Comparison of ENCODE assay signal across 8 mouse cellular contexts in the genomic region with DNA sequence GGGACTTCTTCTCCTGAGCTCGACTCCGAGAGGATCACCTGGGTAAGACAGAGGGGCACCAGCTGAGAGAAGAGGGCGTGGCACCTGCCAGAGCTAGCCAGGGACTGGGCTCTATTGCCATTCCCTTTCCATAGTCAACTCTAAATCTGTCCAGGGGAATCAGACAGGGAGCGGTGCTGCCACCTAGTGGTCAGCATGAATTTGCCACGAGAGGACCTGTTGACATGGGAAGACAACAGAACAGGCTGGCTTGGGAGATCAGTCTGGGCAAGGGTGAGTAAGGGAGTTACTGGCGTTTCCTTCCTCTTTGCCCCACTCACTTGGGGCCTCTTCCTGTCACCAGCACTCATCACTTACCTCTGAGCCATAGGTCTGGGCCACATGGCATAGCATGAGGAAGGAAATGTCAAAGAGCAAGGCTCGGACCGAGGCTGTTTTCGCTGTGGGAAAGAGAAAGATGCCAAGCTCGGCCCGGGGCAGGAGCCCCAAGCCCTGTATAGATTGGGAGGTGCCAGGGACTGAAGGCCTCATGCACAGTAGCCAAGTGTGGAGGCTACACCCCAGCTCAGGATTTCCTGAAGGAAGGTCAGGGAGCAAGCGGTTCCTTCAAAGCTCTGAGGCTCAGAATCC. TPM values are rescaled to one million over a fixed set of nuclear protein-coding genes. Genes with fewer than 3 reads are reported as not detected.
DNase-seq lines count a peak whose midpoint lies in the region; ATAC-seq lines count a peak whose summit lies in the region.

No protein-coding gene starts in this region.

- no peaks in the 10 kb centered on the region for H3K27me3 ChIP-seq in midbrain, embryonic 10.5 days (ENCODE audit: low read depth, poor library complexity, severe bottlenecking)
- no peaks in the 10 kb centered on the region for H3K27me3 ChIP-seq in midbrain, embryonic 16.5 days (ENCODE audit: control insufficient read depth, insufficient read depth, low read depth, low read length)
- H3K27me3 ChIP-seq in intestine, embryonic 15.5 days (replicated peaks), result no peaks in the 10 kb centered on the region
- no peaks in the 10 kb centered on the region for H3K27me3 ChIP-seq in midbrain, embryonic 11.5 days (ENCODE audit: control insufficient read depth, insufficient read depth, low read length)

- peak overlapping the region; percentile 11; the same call in 1 of the 2 replicates for H3K4me3 ChIP-seq in midbrain, embryonic 10.5 days
- H3K4me3 ChIP-seq in midbrain, embryonic 16.5 days (ENCODE audit: low read depth, low read length), result no peak overlapping the region
- no peak overlapping the region for H3K4me3 ChIP-seq in intestine, embryonic 15.5 days (replicated peaks)
- no peak overlapping the region for H3K4me3 ChIP-seq in midbrain, embryonic 11.5 days (ENCODE audit: low read depth, low read length)

- no peaks in the 10 kb centered on the region for H3K4me1 ChIP-seq in midbrain, embryonic 10.5 days
- no peaks in the 10 kb centered on the region for H3K4me1 ChIP-seq in midbrain, embryonic 16.5 days (ENCODE audit: control insufficient read depth, insufficient read depth, low read length)
- peaks cover 25% of the 10 kb centered on the region for H3K4me1 ChIP-seq in intestine, embryonic 15.5 days (replicated peaks)
- no peaks in the 10 kb centered on the region for H3K4me1 ChIP-seq in midbrain, embryonic 11.5 days (ENCODE audit: control insufficient read depth, insufficient read depth, low read length)

- H3K27ac ChIP-seq in midbrain, embryonic 10.5 days (replicated peaks), result no peak overlapping the region
- no peak overlapping the region for H3K27ac ChIP-seq in midbrain, embryonic 16.5 days (ENCODE audit: low read length)
- H3K27ac ChIP-seq in intestine, embryonic 15.5 days, result no peak overlapping the region
- H3K27ac ChIP-seq in midbrain, embryonic 11.5 days (ENCODE audit: low read depth, low read length), result no peak overlapping the region

- intact Hi-C loops in left cerebral cortex, postnatal 36 days (cut with DNase I), result no loop called here

- peak; percentile 82 for DNase-seq in midbrain, embryonic 10.5 days (ENCODE audit: low spot score)
- DNase-seq in gastrocnemius, postnatal 10 days, result peak; percentile 90
- DNase-seq in left cerebral cortex, postnatal 36 days (ENCODE audit: low spot score in 2 of 2), result peak; percentile 64 to 67
- peak; percentile 97 for DNase-seq in midbrain, embryonic 11.5 days (ENCODE audit: low spot score, missing footprints)
- peak; percentile 50 to 70 for DNase-seq in spleen, postnatal 14 days (ENCODE audit: low spot score in 2 of 2)

- H3K9me3 ChIP-seq in midbrain, embryonic 10.5 days (replicated peaks), result no peaks in the 10 kb centered on the region
- no peaks in the 10 kb centered on the region for H3K9me3 ChIP-seq in midbrain, embryonic 16.5 days (replicated peaks; ENCODE audit: control insufficient read depth, low read length, poor library complexity, severe bottlenecking)
- H3K9me3 ChIP-seq in intestine, embryonic 15.5 days, result no peaks in the 10 kb centered on the region
- no peaks in the 10 kb centered on the region for H3K9me3 ChIP-seq in midbrain, embryonic 11.5 days (ENCODE audit: control insufficient read depth, low read length)

- no peak overlapping the region for H3K9ac ChIP-seq in midbrain, embryonic 16.5 days (ENCODE audit: low read depth, low read length)
- H3K9ac ChIP-seq in intestine, embryonic 15.5 days, result no peak overlapping the region
- H3K9ac ChIP-seq in midbrain, embryonic 11.5 days (ENCODE audit: low read length), result no peak overlapping the region

- WGBS in midbrain, embryonic 10.5 days, result 58% methylated on average over 12 of the region's 12 CpGs
- WGBS in midbrain, embryonic 16.5 days, result 58% methylated on average over 12 of the region's 12 CpGs
- 53% methylated on average over 12 of the region's 12 CpGs for WGBS in intestine, embryonic 15.5 days
- 55% methylated on average over 12 of the region's 12 CpGs for WGBS in midbrain, embryonic 11.5 days

- no peak overlapping the region for H3K4me2 ChIP-seq in midbrain, embryonic 16.5 days (ENCODE audit: low read length)
- no peak overlapping the region for H3K4me2 ChIP-seq in intestine, embryonic 15.5 days (replicated peaks)
- no peak overlapping the region for H3K4me2 ChIP-seq in midbrain, embryonic 11.5 days

- ATAC-seq in midbrain, embryonic 16.5 days, result no peak
- ATAC-seq in common myeloid progenitor, adult 5-6 weeks (replicated peaks; ENCODE audit: low read depth, poor library complexity, severe bottlenecking), result peak; percentile 83
- peak; percentile 49 for ATAC-seq in intestine, embryonic 15.5 days
- ATAC-seq in midbrain, embryonic 11.5 days (ENCODE audit: low FRiP score), result peak; percentile 30; the same call in 1 of the 2 replicates

- peaks cover 94% of the 10 kb centered on the region for H3K36me3 ChIP-seq in midbrain, embryonic 10.5 days
- peaks cover 38% of the 10 kb centered on the region for H3K36me3 ChIP-seq in midbrain, embryonic 16.5 days (ENCODE audit: control insufficient read depth, insufficient read depth, low read length)
- H3K36me3 ChIP-seq in intestine, embryonic 15.5 days, result peaks cover 43% of the 10 kb centered on the region
- peaks cover 36% of the 10 kb centered on the region for H3K36me3 ChIP-seq in midbrain, embryonic 11.5 days (ENCODE audit: control insufficient read depth, insufficient read depth, low read length)

RNA-seq across cellular contexts. Expression of gene Csf3, which starts 9.5 kb away (rescaled TPM):
- not detected in 2 replicates for polyA plus RNA-seq in midbrain, embryonic 10.5 days (2016; fragmentation: Nextera tagmentation; extraction: Ambion mirVana)
- polyA plus RNA-seq in midbrain, embryonic 16.5 days (2015; fragmentation: Nextera tagmentation; extraction: Ambion mirVana), result not detected in 2 replicates
- total RNA-seq in common myeloid progenitor, adult 5-6 weeks (2017), result not detected in 2 replicates
- not detected for total RNA-seq in gastrocnemius, postnatal 10 days (2021)
- polyA plus RNA-seq in intestine, embryonic 15.5 days (2015; fragmentation: Nextera tagmentation; extraction: Ambion mirVana), result not detected in 2 replicates
- total RNA-seq in left cerebral cortex, postnatal 36 days (2021), result not detected
- polyA plus RNA-seq in midbrain, embryonic 11.5 days (2014; fragmentation: Nextera tagmentation; extraction: Ambion mirVana), result not detected in 2 replicates

RNA-seq across cellular contexts. Expression of gene Med24, which starts 18.7 kb away (rescaled TPM):
- 74.1 and 82.2 TPM in 2 replicates for polyA plus RNA-seq in midbrain, embryonic 10.5 days (2016; fragmentation: Nextera tagmentation; extraction: Ambion mirVana)
- polyA plus RNA-seq in midbrain, embryonic 16.5 days (2015; fragmentation: Nextera tagmentation; extraction: Ambion mirVana), result 75.1 and 77.5 TPM in 2 replicates
- 39.5 and 43.7 TPM in 2 replicates for total RNA-seq in common myeloid progenitor, adult 5-6 weeks (2017)
- total RNA-seq in gastrocnemius, postnatal 10 days (2021), result 10 to 100 TPM; 47.8 to 52.5 TPM
- polyA plus RNA-seq in intestine, embryonic 15.5 days (2015; fragmentation: Nextera tagmentation; extraction: Ambion mirVana), result 39.6 and 42.5 TPM in 2 replicates
- 100 to 1,000 TPM; 123 to 133 TPM for total RNA-seq in left cerebral cortex, postnatal 36 days (2021)
- polyA plus RNA-seq in midbrain, embryonic 11.5 days (2014; fragmentation: Nextera tagmentation; extraction: Ambion mirVana), result 66.1 and 67.1 TPM in 2 replicates

RNA-seq across cellular contexts. Expression of gene Psmd3, which starts 28.2 kb away (rescaled TPM):
- polyA plus RNA-seq in midbrain, embryonic 10.5 days (2016; fragmentation: Nextera tagmentation; extraction: Ambion mirVana), result 246 and 258 TPM in 2 replicates
- polyA plus RNA-seq in midbrain, embryonic 16.5 days (2015; fragmentation: Nextera tagmentation; extraction: Ambion mirVana), result 175 and 182 TPM in 2 replicates
- 53.7 and 88.9 TPM in 2 replicates for total RNA-seq in common myeloid progenitor, adult 5-6 weeks (2017)
- 100 to 1,000 TPM; 112 to 113 TPM for total RNA-seq in gastrocnemius, postnatal 10 days (2021)
- 195 and 202 TPM in 2 replicates for polyA plus RNA-seq in intestine, embryonic 15.5 days (2015; fragmentation: Nextera tagmentation; extraction: Ambion mirVana)
- total RNA-seq in left cerebral cortex, postnatal 36 days (2021), result 100 to 1,000 TPM; 131 to 145 TPM
- polyA plus RNA-seq in midbrain, embryonic 11.5 days (2014; fragmentation: Nextera tagmentation; extraction: Ambion mirVana), result 142 and 155 TPM in 2 replicates

RNA-seq across cellular contexts. Expression of gene Thra, which starts 29.9 kb away (rescaled TPM):
- 9.5 and 15.6 TPM in 2 replicates for polyA plus RNA-seq in midbrain, embryonic 10.5 days (2016; fragmentation: Nextera tagmentation; extraction: Ambion mirVana)
- 139 and 149 TPM in 2 replicates for polyA plus RNA-seq in midbrain, embryonic 16.5 days (2015; fragmentation: Nextera tagmentation; extraction: Ambion mirVana)
- 23.6 and 33.2 TPM in 2 replicates for total RNA-seq in common myeloid progenitor, adult 5-6 weeks (2017)
- 100 to 1,000 TPM; 149 to 169 TPM for total RNA-seq in gastrocnemius, postnatal 10 days (2021)
- 42.7 and 45.5 TPM in 2 replicates for polyA plus RNA-seq in intestine, embryonic 15.5 days (2015; fragmentation: Nextera tagmentation; extraction: Ambion mirVana)
- 100 to 1,000 TPM; 718 to 779 TPM for total RNA-seq in left cerebral cortex, postnatal 36 days (2021)
- polyA plus RNA-seq in midbrain, embryonic 11.5 days (2014; fragmentation: Nextera tagmentation; extraction: Ambion mirVana), result 21.9 and 23.7 TPM in 2 replicates

RNA-seq across cellular contexts. Expression of gene Gsdma, which starts 46.4 kb away (rescaled TPM):
- polyA plus RNA-seq in midbrain, embryonic 10.5 days (2016; fragmentation: Nextera tagmentation; extraction: Ambion mirVana), result not detected in 2 replicates
- polyA plus RNA-seq in midbrain, embryonic 16.5 days (2015; fragmentation: Nextera tagmentation; extraction: Ambion mirVana), result not detected in 2 replicates
- 0.05 TPM in 1 of 2 replicates, not detected in the other for total RNA-seq in common myeloid progenitor, adult 5-6 weeks (2017)
- total RNA-seq in gastrocnemius, postnatal 10 days (2021), result not detected
- 0.10 TPM in 1 of 2 replicates, not detected in the other for polyA plus RNA-seq in intestine, embryonic 15.5 days (2015; fragmentation: Nextera tagmentation; extraction: Ambion mirVana)
- total RNA-seq in left cerebral cortex, postnatal 36 days (2021), result not detected
- polyA plus RNA-seq in midbrain, embryonic 11.5 days (2014; fragmentation: Nextera tagmentation; extraction: Ambion mirVana), result not detected in 2 replicates
